Mouse (Mus musculus): Measurements from ENCODE around the gene Adnp. TPM values are rescaled to one million over a fixed set of nuclear protein-coding genes. Genes with fewer than 3 reads are reported as not detected.
"Not testable (repeated sequence)": the region's sequence is repeated elsewhere in the genome, so short reads cannot be mapped to it uniquely, and the experiment has no call there.

Gene Adnp
- polyA plus RNA-seq, 1 experiment from 2014 or later = 1.4 TPM

DNA sequence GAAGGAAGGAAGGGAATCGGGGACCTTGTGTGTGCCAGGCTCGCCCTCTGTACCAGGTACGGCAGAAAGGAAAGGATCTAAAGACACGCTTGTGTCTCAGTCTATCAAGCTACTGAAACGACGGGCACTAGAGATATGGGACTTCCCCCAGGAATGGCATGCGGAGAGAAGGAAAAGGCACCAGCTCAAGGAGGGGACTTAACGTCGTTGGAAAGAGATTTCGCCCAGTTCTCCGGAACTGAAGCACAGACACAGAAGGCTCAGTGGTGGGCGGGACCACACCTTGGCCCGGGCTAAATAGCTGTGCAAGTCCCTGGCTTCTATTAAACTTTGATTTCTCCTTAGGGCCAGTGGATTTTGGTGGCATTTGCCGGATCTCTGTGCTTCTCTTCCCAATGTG is 44.9 kb downstream of the Adnp start:
- Histone ChIP-seq H3K36me3 (ENCODE audit: control insufficient read depth, insufficient read depth, low read length) (no peaks in the 10 kb centered on the region), H3K27ac (ENCODE audit: low read length) (no peak overlapping the region), H3K9ac (ENCODE audit: low read length) (peak overlapping the region; percentile 53), H3K4me1 (ENCODE audit: control insufficient read depth, insufficient read depth, low read length) (peaks cover 22% of the 10 kb centered on the region), H3K27me3 (ENCODE audit: control insufficient read depth, insufficient read depth, low read length) (no peaks in the 10 kb centered on the region), H3K4me3 (replicated peaks; ENCODE audit: low read length) (peak overlapping the region; percentile 27), H3K4me2 (ENCODE audit: low read depth, low read length) (peak overlapping the region; percentile 52), H3K9me3 (replicated peaks; ENCODE audit: control insufficient read depth, low read length) (no peaks in the 10 kb centered on the region)
- 13% methylated on average over 14 of the region's 14 CpGs for WGBS
- no peak for ATAC-seq (ENCODE audit: insufficient read depth, low FRiP score)

GRCm38 (mm10) chr2:168161514-168161971 is 45.4 kb downstream of the Adnp start:
- Histone ChIP-seq H3K4me3 (replicated peaks; ENCODE audit: low read length) (peak overlapping the region; percentile 27), H3K9me3 (replicated peaks; ENCODE audit: control insufficient read depth, low read length) (no peaks in the 10 kb centered on the region), H3K9ac (ENCODE audit: low read length) (peak overlapping the region; percentile 53), H3K4me2 (ENCODE audit: low read depth, low read length) (peak overlapping the region; percentile 52), H3K27me3 (ENCODE audit: control insufficient read depth, insufficient read depth, low read length) (no peaks in the 10 kb centered on the region), H3K27ac (ENCODE audit: low read length) (no peak overlapping the region), H3K36me3 (ENCODE audit: control insufficient read depth, insufficient read depth, low read length) (no peaks in the 10 kb centered on the region), H3K4me1 (ENCODE audit: control insufficient read depth, insufficient read depth, low read length) (peaks cover 18% of the 10 kb centered on the region)
- ATAC-seq (ENCODE audit: insufficient read depth, low FRiP score) = no peak
- 5% methylated on average over 11 of the region's 11 CpGs for WGBS

GRCm38 (mm10) chr2:168160370-168160930 is 46.5 kb downstream of the Adnp start:
- Histone ChIP-seq H3K9ac (ENCODE audit: low read length) (no peak overlapping the region), H3K27ac (ENCODE audit: low read length) (no peak overlapping the region), H3K4me3 (replicated peaks; ENCODE audit: low read length) (no peak overlapping the region), H3K36me3 (ENCODE audit: control insufficient read depth, insufficient read depth, low read length) (no peaks in the 10 kb centered on the region), H3K4me1 (ENCODE audit: control insufficient read depth, insufficient read depth, low read length) (peaks cover 17% of the 10 kb centered on the region), H3K4me2 (ENCODE audit: low read depth, low read length) (no peak overlapping the region), H3K27me3 (ENCODE audit: control insufficient read depth, insufficient read depth, low read length) (no peaks in the 10 kb centered on the region), H3K9me3 (replicated peaks; ENCODE audit: control insufficient read depth, low read length) (no peaks in the 10 kb centered on the region)
- ATAC-seq (ENCODE audit: insufficient read depth, low FRiP score) = no peak
- 79% methylated on average over 9 of the region's 9 CpGs for WGBS

- ATAC-seq (ENCODE audit: insufficient read depth, low FRiP score) = 0 out of 2 replicates have a peak, but pooled peaks have one; percentile 12
- Histone ChIP-seq H3K36me3 (ENCODE audit: control insufficient read depth, insufficient read depth, low read length) (no peaks in the 10 kb centered on the region), H3K4me2 (ENCODE audit: low read depth, low read length) (peak overlapping the region; percentile 64), H3K27ac (ENCODE audit: low read length) (peak overlapping the region; percentile 42; the same call in 1 of the 2 replicates), H3K4me3 (replicated peaks; ENCODE audit: low read length) (peak overlapping the region; percentile 32), H3K9ac (ENCODE audit: low read length) (peak overlapping the region; percentile 67), H3K27me3 (ENCODE audit: control insufficient read depth, insufficient read depth, low read length) (no peaks in the 10 kb centered on the region), H3K9me3 (replicated peaks; ENCODE audit: control insufficient read depth, low read length) (no peaks in the 10 kb centered on the region), H3K4me1 (ENCODE audit: control insufficient read depth, insufficient read depth, low read length) (peaks cover 24% of the 10 kb centered on the region)
- WGBS = 7% methylated on average over 24 of the region's 25 CpGs
These were observed 47.8 kb downstream of the Adnp start for GRCm38 (mm10) chr2:168158911-168159711.

GRCm38 (mm10) chr2:168157974-168158373 is 48.9 kb downstream of the Adnp start:
- not testable (repeated sequence) for H3K9me3 ChIP-seq (replicated peaks; ENCODE audit: control insufficient read depth, low read length); H3K36me3 ChIP-seq (ENCODE audit: control insufficient read depth, insufficient read depth, low read length); H3K27ac ChIP-seq (ENCODE audit: low read length); H3K4me2 ChIP-seq (ENCODE audit: low read depth, low read length); H3K4me3 ChIP-seq (replicated peaks; ENCODE audit: low read length); ATAC-seq (ENCODE audit: insufficient read depth, low FRiP score); H3K9ac ChIP-seq (ENCODE audit: low read length); H3K27me3 ChIP-seq (ENCODE audit: control insufficient read depth, insufficient read depth, low read length)
- H3K4me1 ChIP-seq (ENCODE audit: control insufficient read depth, insufficient read depth, low read length) = peaks cover 29% of the 10 kb centered on the region
- WGBS = 55% methylated on average over 9 of the region's 11 CpGs

- Histone ChIP-seq H3K4me2 (ENCODE audit: low read depth, low read length) (no peak overlapping the region), H3K9me3 (replicated peaks; ENCODE audit: control insufficient read depth, low read length) (no peaks in the 10 kb centered on the region), H3K36me3 (ENCODE audit: control insufficient read depth, insufficient read depth, low read length) (no peaks in the 10 kb centered on the region), H3K4me3 (replicated peaks; ENCODE audit: low read length) (no peak overlapping the region), H3K4me1 (ENCODE audit: control insufficient read depth, insufficient read depth, low read length) (peaks cover 27% of the 10 kb centered on the region), H3K27me3 (ENCODE audit: control insufficient read depth, insufficient read depth, low read length) (no peaks in the 10 kb centered on the region), H3K9ac (ENCODE audit: low read length) (no peak overlapping the region), H3K27ac (ENCODE audit: low read length) (no peak overlapping the region)
- 66% methylated on average over 14 of the region's 14 CpGs for WGBS
- no peak for ATAC-seq (ENCODE audit: insufficient read depth, low FRiP score)
These were observed 50.6 kb downstream of the Adnp start for GRCm38 (mm10) chr2:168156361-168156760.

- no peak overlapping the region for H3K9ac ChIP-seq (ENCODE audit: low read length)
- ATAC-seq (ENCODE audit: insufficient read depth, low FRiP score) = no peak
- WGBS = 89% methylated on average over 7 of the region's 7 CpGs
- no peak overlapping the region for H3K4me3 ChIP-seq (replicated peaks; ENCODE audit: low read length)
- no peaks in the 10 kb centered on the region for H3K36me3 ChIP-seq (ENCODE audit: control insufficient read depth, insufficient read depth, low read length)
- no peak overlapping the region for H3K4me2 ChIP-seq (ENCODE audit: low read depth, low read length)
- peaks cover 25% of the 10 kb centered on the region for H3K4me1 ChIP-seq (ENCODE audit: control insufficient read depth, insufficient read depth, low read length)
- no peaks in the 10 kb centered on the region for H3K27me3 ChIP-seq (ENCODE audit: control insufficient read depth, insufficient read depth, low read length)
- no peaks in the 10 kb centered on the region for H3K9me3 ChIP-seq (replicated peaks; ENCODE audit: control insufficient read depth, low read length)
- H3K27ac ChIP-seq (ENCODE audit: low read length) = no peak overlapping the region
These were observed 51.2 kb downstream of the Adnp start for GRCm38 (mm10) chr2:168155666-168156065.

- Histone ChIP-seq H3K9ac (ENCODE audit: low read length) (peak overlapping the region; percentile 53), H3K4me3 (replicated peaks; ENCODE audit: low read length) (0 out of 2 replicates have a peak overlapping the region, but pooled peaks have one; percentile 21), H3K4me1 (ENCODE audit: control insufficient read depth, insufficient read depth, low read length) (peaks cover 21% of the 10 kb centered on the region), H3K27me3 (ENCODE audit: control insufficient read depth, insufficient read depth, low read length) (no peaks in the 10 kb centered on the region), H3K27ac (ENCODE audit: low read length) (peak overlapping the region; percentile 66), H3K9me3 (replicated peaks; ENCODE audit: control insufficient read depth, low read length) (no peaks in the 10 kb centered on the region), H3K4me2 (ENCODE audit: low read depth, low read length) (peak overlapping the region; percentile 45), H3K36me3 (ENCODE audit: control insufficient read depth, insufficient read depth, low read length) (no peaks in the 10 kb centered on the region)
- peak; percentile 96 for ATAC-seq (ENCODE audit: insufficient read depth, low FRiP score)
- 19% methylated on average over 14 of the region's 14 CpGs for WGBS
These were observed 52.6 kb downstream of the Adnp start for GRCm38 (mm10) chr2:168154090-168154881.

DNA sequence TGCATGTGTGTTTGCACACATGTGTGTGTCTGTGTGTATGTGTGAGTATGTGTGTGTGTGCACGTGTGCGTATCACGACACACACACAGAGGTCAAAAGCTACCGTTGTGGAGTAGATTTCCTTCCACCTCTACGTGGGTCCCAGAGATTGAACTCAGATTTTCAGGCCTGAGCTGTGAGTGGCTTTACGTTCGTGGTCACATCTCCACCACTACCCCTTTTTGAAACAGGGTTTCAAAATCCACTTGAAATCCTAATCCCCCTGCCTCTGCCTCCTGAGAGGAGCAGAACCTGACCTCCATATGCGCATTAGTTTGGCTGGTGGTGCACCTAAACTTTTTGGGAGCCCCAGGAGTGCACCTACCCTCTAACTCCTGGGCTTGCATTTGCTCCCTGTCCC is 57.7 kb downstream of the Adnp start:
- Histone ChIP-seq H3K36me3 (ENCODE audit: control insufficient read depth, insufficient read depth, low read length) (no peaks in the 10 kb centered on the region), H3K9me3 (replicated peaks; ENCODE audit: control insufficient read depth, low read length) (no peaks in the 10 kb centered on the region), H3K27ac (ENCODE audit: low read length) (no peak overlapping the region), H3K27me3 (ENCODE audit: control insufficient read depth, insufficient read depth, low read length) (no peaks in the 10 kb centered on the region), H3K9ac (ENCODE audit: low read length) (no peak overlapping the region), H3K4me3 (replicated peaks; ENCODE audit: low read length) (no peak overlapping the region), H3K4me1 (ENCODE audit: control insufficient read depth, insufficient read depth, low read length) (peaks cover 22% of the 10 kb centered on the region), H3K4me2 (ENCODE audit: low read depth, low read length) (no peak overlapping the region)
- 82% methylated on average over 8 of the region's 8 CpGs for WGBS
- no peak for ATAC-seq (ENCODE audit: insufficient read depth, low FRiP score)

All from stomach, embryonic 16.5 days (tissue).